Mouse (Mus musculus): ENCODE measurements around the gene C87436.

The C87436 gene

GRCm38 (mm10) chr6:86509866-86510200 is 71.7 kb downstream of the C87436 start:
- no peak for DNase-seq (ENCODE audit: low read depth, low spot score)

GRCm38 (mm10) chr6:86510979-86511378 is 72.8 kb downstream of the C87436 start:
- no peak for DNase-seq (ENCODE audit: low read depth, low spot score)

- no peak for DNase-seq (ENCODE audit: low read depth, low spot score)
These were observed 75.1 kb downstream of the C87436 start for GRCm38 (mm10) chr6:86513296-86513695.

- no peak for DNase-seq (ENCODE audit: low read depth, low spot score)
These were observed 77.8 kb downstream of the C87436 start for GRCm38 (mm10) chr6:86516021-86516420.

GRCm38 (mm10) chr6:86519767-86520345 is 81.7 kb downstream of the C87436 start:
- DNase-seq (ENCODE audit: low read depth, low spot score), result no peak

GRCm38 (mm10) chr6:86522001-86522911 is 84.1 kb downstream of the C87436 start:
- DNase-seq (ENCODE audit: low read depth, low spot score), result peak; percentile 15
